15 mouse cellular contexts compared by ENCODE assay signal in genomic region chr12:29140576-29140975, GRCm38 (mm10).
DNase-seq lines count a peak whose midpoint lies in the region; ATAC-seq lines count a peak whose summit lies in the region.
"Had no signal": no experiment of that assay in that cellular context is flagged by ENCODE, and none has a peak within 500 bp of the region (broad histone marks: within the 10 kb centered on the region; RNA-seq: fewer than 3 reads in every experiment).

No protein-coding gene starts in this region.

- no peaks in the 10 kb centered on the region for H3K9me3 ChIP-seq in forebrain, embryonic 11.5 days (ENCODE audit: control insufficient read depth, low read length)
- H3K9me3 ChIP-seq in forebrain, embryonic 10.5 days, result no peaks in the 10 kb centered on the region
- H3K9me3 ChIP-seq in forebrain, embryonic 12.5 days, result no peaks in the 10 kb centered on the region
- no peaks in the 10 kb centered on the region for H3K9me3 ChIP-seq in hindbrain, embryonic 13.5 days
- H3K9me3 ChIP-seq in midbrain, embryonic 16.5 days (replicated peaks; ENCODE audit: control insufficient read depth, low read length, poor library complexity, severe bottlenecking), result no peaks in the 10 kb centered on the region
- H3K9me3 ChIP-seq: embryonic facial prominence, embryonic 15.5 days; liver, embryonic 13.5 days had no signal

- no peak for ATAC-seq in forebrain, embryonic 11.5 days (replicated peaks; ENCODE audit: low FRiP score)
- ATAC-seq in forebrain, embryonic 12.5 days (ENCODE audit: low FRiP score), result no peak
- no peak for ATAC-seq in hindbrain, embryonic 13.5 days (ENCODE audit: low FRiP score)
- no peak for ATAC-seq in midbrain, embryonic 16.5 days
- ATAC-seq: activated CD4-positive, CD25-positive, alpha-beta regulatory T cell, adult 4 months had no signal

- H3K4me1 ChIP-seq in forebrain, embryonic 11.5 days (replicated peaks; ENCODE audit: control insufficient read depth, insufficient read depth, low read length), result no peaks in the 10 kb centered on the region
- H3K4me1 ChIP-seq in forebrain, embryonic 10.5 days, result 0 out of 2 replicates have a peak, but pooled peaks cover 12% of the 10 kb centered on the region
- peaks cover 35% of the 10 kb centered on the region for H3K4me1 ChIP-seq in forebrain, embryonic 12.5 days
- peaks cover 55% of the 10 kb centered on the region for H3K4me1 ChIP-seq in hindbrain, embryonic 13.5 days (replicated peaks)
- H3K4me1 ChIP-seq in midbrain, embryonic 16.5 days (ENCODE audit: control insufficient read depth, insufficient read depth, low read length), result peaks cover 33% of the 10 kb centered on the region
- H3K4me1 ChIP-seq: embryonic facial prominence, embryonic 15.5 days; liver, embryonic 13.5 days; megakaryocyte, embryonic 14.5 days had no signal

- H3K4me3 ChIP-seq in forebrain, embryonic 11.5 days (ENCODE audit: low read depth, low read length), result no peak overlapping the region
- no peak overlapping the region for H3K4me3 ChIP-seq in forebrain, embryonic 10.5 days
- no peak overlapping the region for H3K4me3 ChIP-seq in forebrain, embryonic 12.5 days (replicated peaks)
- H3K4me3 ChIP-seq in hindbrain, embryonic 13.5 days, result no peak overlapping the region
- H3K4me3 ChIP-seq in midbrain, embryonic 16.5 days (ENCODE audit: low read depth, low read length), result no peak overlapping the region
- H3K4me3 ChIP-seq: embryonic facial prominence, embryonic 15.5 days; liver, embryonic 13.5 days; megakaryocyte, embryonic 14.5 days had no signal

- H3K36me3 ChIP-seq in forebrain, embryonic 11.5 days (ENCODE audit: control insufficient read depth, insufficient read depth, low read length), result no peaks in the 10 kb centered on the region
- H3K36me3 ChIP-seq in forebrain, embryonic 10.5 days (replicated peaks), result no peaks in the 10 kb centered on the region
- no peaks in the 10 kb centered on the region for H3K36me3 ChIP-seq in forebrain, embryonic 12.5 days (replicated peaks)
- no peaks in the 10 kb centered on the region for H3K36me3 ChIP-seq in hindbrain, embryonic 13.5 days
- H3K36me3 ChIP-seq in midbrain, embryonic 16.5 days (ENCODE audit: control insufficient read depth, insufficient read depth, low read length), result no peaks in the 10 kb centered on the region
- H3K36me3 ChIP-seq: embryonic facial prominence, embryonic 15.5 days; liver, embryonic 13.5 days had no signal

- WGBS in forebrain, embryonic 11.5 days, result 52% methylated on average over 3 of the region's 3 CpGs
- WGBS in forebrain, embryonic 10.5 days, result 69% methylated on average over 3 of the region's 3 CpGs
- 46% methylated on average over 3 of the region's 3 CpGs for WGBS in forebrain, embryonic 12.5 days
- 30% methylated on average over 3 of the region's 3 CpGs for WGBS in hindbrain, embryonic 13.5 days
- WGBS in midbrain, embryonic 16.5 days, result 33% methylated on average over 3 of the region's 3 CpGs

- DNase-seq in forebrain, embryonic 11.5 days (ENCODE audit: low spot score), result peak; percentile 38
- no peak for DNase-seq in forebrain, embryonic 10.5 days (ENCODE audit: extremely low spot score, low spot score)
- no peak for DNase-seq in urinary bladder, adult 2 months (ENCODE audit: low spot score)
- no peak for DNase-seq in adrenal gland, adult 18-20 months (ENCODE audit: low spot score in 2 of 2)
- no peak for DNase-seq in heart, adult 11 months
- DNase-seq: gastrocnemius, postnatal 25 days; kidney, adult 2 months; kidney, postnatal 36 days; liver, embryonic 13.5 days had no signal

- H3K4me2 ChIP-seq in forebrain, embryonic 11.5 days (ENCODE audit: low read depth, low read length, severe bottlenecking), result no peak overlapping the region
- H3K4me2 ChIP-seq in forebrain, embryonic 12.5 days, result no peak overlapping the region
- H3K4me2 ChIP-seq in hindbrain, embryonic 13.5 days, result no peak overlapping the region
- H3K4me2 ChIP-seq in midbrain, embryonic 16.5 days (ENCODE audit: low read length), result no peak overlapping the region
- H3K4me2 ChIP-seq: embryonic facial prominence, embryonic 15.5 days; liver, embryonic 13.5 days had no signal

- H3K27me3 ChIP-seq in forebrain, embryonic 11.5 days (ENCODE audit: control insufficient read depth, insufficient read depth, low read length), result no peaks in the 10 kb centered on the region
- H3K27me3 ChIP-seq in forebrain, embryonic 10.5 days (ENCODE audit: poor library complexity, severe bottlenecking), result no peaks in the 10 kb centered on the region
- no peaks in the 10 kb centered on the region for H3K27me3 ChIP-seq in forebrain, embryonic 12.5 days
- H3K27me3 ChIP-seq in hindbrain, embryonic 13.5 days, result no peaks in the 10 kb centered on the region
- H3K27me3 ChIP-seq in midbrain, embryonic 16.5 days (ENCODE audit: control insufficient read depth, insufficient read depth, low read depth, low read length), result no peaks in the 10 kb centered on the region
- H3K27me3 ChIP-seq: embryonic facial prominence, embryonic 15.5 days; liver, embryonic 13.5 days; megakaryocyte, embryonic 14.5 days had no signal

- H3K9ac ChIP-seq in forebrain, embryonic 11.5 days (ENCODE audit: low read length), result no peak overlapping the region
- no peak overlapping the region for H3K9ac ChIP-seq in forebrain, embryonic 12.5 days
- peak overlapping the region; percentile 14; the same call in 1 of the 2 replicates for H3K9ac ChIP-seq in hindbrain, embryonic 13.5 days
- H3K9ac ChIP-seq in midbrain, embryonic 16.5 days (ENCODE audit: low read depth, low read length), result no peak overlapping the region
- H3K9ac ChIP-seq: embryonic facial prominence, embryonic 15.5 days; liver, embryonic 13.5 days had no signal

- no peak overlapping the region for H3K27ac ChIP-seq in forebrain, embryonic 11.5 days (ENCODE audit: low read depth, low read length)
- H3K27ac ChIP-seq in forebrain, embryonic 10.5 days, result no peak overlapping the region
- H3K27ac ChIP-seq in forebrain, embryonic 12.5 days, result 0 out of 2 replicates have a peak overlapping the region, but pooled peaks have one; percentile 33
- peak overlapping the region; percentile 87 for H3K27ac ChIP-seq in hindbrain, embryonic 13.5 days
- H3K27ac ChIP-seq in midbrain, embryonic 16.5 days (ENCODE audit: low read length), result peak overlapping the region; percentile 84
- H3K27ac ChIP-seq: embryonic facial prominence, embryonic 15.5 days; liver, embryonic 13.5 days had no signal

Comparison
In these comparisons a context has a peak if more than half of its experiments do, and no peak if none do; other contexts are left out.
1. H3K27ac ChIP-seq: peak in forebrain, embryonic 12.5 days (single experiment), hindbrain, embryonic 13.5 days (single experiment) and midbrain, embryonic 16.5 days (single experiment); none in forebrain, embryonic 11.5 days (single experiment) and forebrain, embryonic 10.5 days (single experiment).